Mouse (Mus musculus) 3134 (cell line): ENCODE measurements around the gene Prss12.
"Not testable (repeated sequence)": the region's sequence is repeated elsewhere in the genome, so short reads cannot be mapped to it uniquely, and the experiment has no call there.

ENCODE experiments used
- DNase-seq: peaks from one replicate; pipeline ENCODE4 v3.0.0-alpha.2; 2011; ENCODE audit warnings: low spot score; ENCODE audit not compliant: insufficient read length; ENCODE audit errors: extremely low read depth

Prss12 gene

GRCm38 (mm10) chr3:123462264-123462663 lies 15.6 kb downstream of the Prss12 start:
- DNase-seq = peak; percentile 43

- DNase-seq = no peak
Observed at GRCm38 (mm10) chr3:123476833-123477232, 30.1 kb downstream of the Prss12 start.

GRCm38 (mm10) chr3:123481266-123481665 lies 34.6 kb downstream of the Prss12 start:
- no peak for DNase-seq

GRCm38 (mm10) chr3:123491814-123492213 lies 45.1 kb downstream of the Prss12 start:
- DNase-seq = no peak

- no peak for DNase-seq
Observed at GRCm38 (mm10) chr3:123493163-123493562, 46.5 kb downstream of the Prss12 start.

- DNase-seq = no peak
Observed at GRCm38 (mm10) chr3:123495088-123495487, 48.4 kb downstream of the Prss12 start.

GRCm38 (mm10) chr3:123498787-123499186 lies 52.1 kb downstream of the Prss12 start:
- DNase-seq = no peak

- not testable (repeated sequence) for DNase-seq
Observed at GRCm38 (mm10) chr3:123501798-123502197, 55.1 kb downstream of the Prss12 start.

GRCm38 (mm10) chr3:123503943-123504342 lies 57.2 kb downstream of the Prss12 start:
- DNase-seq = no peak

GRCm38 (mm10) chr3:123504783-123505182 lies 58.1 kb downstream of the Prss12 start:
- no peak for DNase-seq

GRCm38 (mm10) chr3:123505778-123506667 lies 59.3 kb downstream of the Prss12 start:
- peak; percentile 47 for DNase-seq

GRCm38 (mm10) chr3:123506699-123507662 lies 60.3 kb downstream of the Prss12 start:
- DNase-seq = peak; percentile 39

GRCm38 (mm10) chr3:123507663-123508055 lies 60.9 kb downstream of the Prss12 start:
- no peak for DNase-seq

- DNase-seq = peak; percentile 99
Observed at GRCm38 (mm10) chr3:123508056-123508674, 61.5 kb downstream of the Prss12 start.

GRCm38 (mm10) chr3:123508675-123509376 lies 62.1 kb downstream of the Prss12 start:
- no peak for DNase-seq

- no peak for DNase-seq
Observed at GRCm38 (mm10) chr3:123511818-123512217, 65.1 kb downstream of the Prss12 start.

- no peak for DNase-seq
Observed at GRCm38 (mm10) chr3:123514886-123515285, 68.2 kb downstream of the Prss12 start.

GRCm38 (mm10) chr3:123515600-123516359 lies 69.1 kb downstream of the Prss12 start:
- DNase-seq = no peak

GRCm38 (mm10) chr3:123516784-123517183 lies 70.1 kb downstream of the Prss12 start:
- no peak for DNase-seq
